Mouse (Mus musculus): ENCODE data around the gene B3gnt2. TPM values are rescaled to one million over a fixed set of nuclear protein-coding genes. Genes with fewer than 3 reads are reported as not detected.
"Not testable (repeated sequence)": the region's sequence is repeated elsewhere in the genome, so short reads cannot be mapped to it uniquely, and the experiment has no call there.

B3gnt2 gene
- polyA plus RNA-seq, 1 experiment from 2014 or later, result 2.9 TPM

DNA sequence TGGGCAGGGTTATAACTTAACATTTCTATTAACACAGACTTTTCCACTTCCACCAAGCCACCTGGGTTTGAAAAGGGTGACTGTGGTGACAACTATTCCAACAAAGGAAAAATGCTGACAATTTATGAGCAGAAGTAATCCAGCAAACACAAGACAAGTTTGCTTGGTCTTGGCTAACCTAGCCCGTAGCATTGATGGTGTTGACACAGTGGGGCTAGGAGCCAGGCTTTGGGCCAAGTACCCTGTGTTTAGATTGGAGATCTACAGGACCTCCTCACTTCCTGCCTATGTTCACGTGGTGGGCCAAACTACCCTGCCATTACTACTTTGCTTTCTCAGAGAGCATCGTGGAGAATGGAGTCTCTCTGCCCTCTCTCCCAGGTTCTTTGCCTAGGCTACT is 119.3 kb downstream of the B3gnt2 start:
- Histone ChIP-seq H3K4me3 (ENCODE audit: low read depth, low read length) (no peak overlapping the region), H3K27ac (replicated peaks; ENCODE audit: low read depth, low read length) (no peak overlapping the region), H3K9me3 (ENCODE audit: control insufficient read depth, low read length) (no peaks in the 10 kb centered on the region; the same call in 1 of the 2 replicates), H3K4me1 (ENCODE audit: control insufficient read depth, insufficient read depth, low read length) (no peaks in the 10 kb centered on the region), H3K36me3 (ENCODE audit: control insufficient read depth, insufficient read depth, low read length) (no peaks in the 10 kb centered on the region), H3K27me3 (ENCODE audit: control insufficient read depth, insufficient read depth, low read length) (no peaks in the 10 kb centered on the region), H3K9ac (ENCODE audit: low read length) (no peak overlapping the region), H3K4me2 (ENCODE audit: low read depth, severe bottlenecking) (no peak overlapping the region)
- WGBS, result 73% methylated on average over 3 of the region's 3 CpGs
- no peak for ATAC-seq (ENCODE audit: insufficient number of reproducible peaks, low FRiP score, low TSS enrichment, low read depth)
- DNase-seq (ENCODE audit: low spot score), result no peak

DNA sequence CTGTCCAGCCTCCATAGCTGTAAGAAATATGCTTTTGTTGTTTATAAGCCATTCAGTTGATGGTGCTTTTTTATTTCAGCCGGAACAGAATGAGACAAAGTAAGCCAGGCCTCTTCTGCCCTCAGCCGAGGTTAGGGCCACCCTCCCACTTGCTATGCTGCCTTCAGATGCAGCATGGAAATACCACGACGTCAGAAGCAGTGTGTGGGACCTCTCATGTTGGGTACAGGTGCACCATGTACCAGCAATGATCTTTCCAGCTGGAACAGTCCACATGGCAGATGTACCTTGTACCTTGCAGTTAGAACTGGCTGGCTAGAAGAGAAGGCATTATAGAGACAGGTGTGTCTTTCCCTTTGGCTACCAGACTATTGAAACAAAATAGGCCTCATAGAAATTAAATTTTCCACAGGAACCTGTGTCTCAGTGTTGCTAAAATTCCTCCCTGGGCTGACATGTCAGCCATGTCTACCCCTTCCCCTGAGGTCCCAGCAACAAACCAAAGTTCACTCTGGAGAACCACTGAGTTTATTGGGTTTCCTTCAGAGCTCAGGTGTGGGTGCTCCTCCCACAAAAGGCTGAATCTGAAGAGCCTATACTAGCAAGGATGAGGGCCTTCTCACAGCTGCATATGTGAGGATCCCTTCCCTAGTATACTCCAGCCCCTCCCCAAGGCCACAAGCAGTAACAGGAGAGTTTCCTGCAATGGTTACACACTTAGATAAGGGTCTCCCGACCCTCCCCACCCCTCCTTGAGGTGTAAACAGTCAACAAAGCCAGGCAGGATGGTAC is 121.1 kb downstream of the B3gnt2 start:
- ATAC-seq (ENCODE audit: insufficient number of reproducible peaks, low FRiP score, low TSS enrichment, low read depth), result no peak
- 81% methylated on average over 5 of the region's 5 CpGs for WGBS
- H3K4me1 ChIP-seq (ENCODE audit: control insufficient read depth, insufficient read depth, low read length), result no peaks in the 10 kb centered on the region

GRCm38 (mm10) chr11:22736521-22737225 is 124.1 kb downstream of the B3gnt2 start:
- Histone ChIP-seq H3K27ac (replicated peaks; ENCODE audit: low read depth, low read length) (no peak overlapping the region), H3K4me2 (ENCODE audit: low read depth, severe bottlenecking) (no peak overlapping the region), H3K36me3 (ENCODE audit: control insufficient read depth, insufficient read depth, low read length) (no peaks in the 10 kb centered on the region), H3K4me1 (ENCODE audit: control insufficient read depth, insufficient read depth, low read length) (no peaks in the 10 kb centered on the region), H3K4me3 (ENCODE audit: low read depth, low read length) (no peak overlapping the region), H3K9me3 (ENCODE audit: control insufficient read depth, low read length) (no peaks in the 10 kb centered on the region), H3K27me3 (ENCODE audit: control insufficient read depth, insufficient read depth, low read length) (no peaks in the 10 kb centered on the region), H3K9ac (ENCODE audit: low read length) (no peak overlapping the region)
- DNase-seq (ENCODE audit: low spot score) (no peak), ATAC-seq (ENCODE audit: insufficient number of reproducible peaks, low FRiP score, low TSS enrichment, low read depth) (no peak)
- 81% methylated on average over 7 of the region's 7 CpGs for WGBS

More for the DNA sequence above, 121.1 kb downstream of the B3gnt2 start:
- H3K27ac ChIP-seq (replicated peaks; ENCODE audit: low read depth, low read length), result no peak overlapping the region
- no peak for DNase-seq (ENCODE audit: low spot score)
- no peaks in the 10 kb centered on the region for H3K36me3 ChIP-seq (ENCODE audit: control insufficient read depth, insufficient read depth, low read length)
- no peaks in the 10 kb centered on the region for H3K9me3 ChIP-seq (ENCODE audit: control insufficient read depth, low read length)
- H3K27me3 ChIP-seq (ENCODE audit: control insufficient read depth, insufficient read depth, low read length), result no peaks in the 10 kb centered on the region
- no peak overlapping the region for H3K4me3 ChIP-seq (ENCODE audit: low read depth, low read length)
- no peak overlapping the region for H3K9ac ChIP-seq (ENCODE audit: low read length)
- no peak overlapping the region for H3K4me2 ChIP-seq (ENCODE audit: low read depth, severe bottlenecking)

- H3K36me3 ChIP-seq (ENCODE audit: control insufficient read depth, insufficient read depth, low read length); H3K9me3 ChIP-seq (ENCODE audit: control insufficient read depth, low read length); H3K27me3 ChIP-seq (ENCODE audit: control insufficient read depth, insufficient read depth, low read length); H3K4me3 ChIP-seq (ENCODE audit: low read depth, low read length); ATAC-seq (ENCODE audit: insufficient number of reproducible peaks, low FRiP score, low TSS enrichment, low read depth); H3K27ac ChIP-seq (replicated peaks; ENCODE audit: low read depth, low read length); H3K9ac ChIP-seq (ENCODE audit: low read length); H3K4me2 ChIP-seq (ENCODE audit: low read depth, severe bottlenecking); DNase-seq (ENCODE audit: low spot score); H3K4me1 ChIP-seq (ENCODE audit: control insufficient read depth, insufficient read depth, low read length): not testable (repeated sequence)
- whole genome bisulfite sequencing, result 60% methylated on average over 5 of the region's 5 CpGs
Observed at GRCm38 (mm10) chr11:22735128-22735527, 125.6 kb downstream of the B3gnt2 start.

DNA sequence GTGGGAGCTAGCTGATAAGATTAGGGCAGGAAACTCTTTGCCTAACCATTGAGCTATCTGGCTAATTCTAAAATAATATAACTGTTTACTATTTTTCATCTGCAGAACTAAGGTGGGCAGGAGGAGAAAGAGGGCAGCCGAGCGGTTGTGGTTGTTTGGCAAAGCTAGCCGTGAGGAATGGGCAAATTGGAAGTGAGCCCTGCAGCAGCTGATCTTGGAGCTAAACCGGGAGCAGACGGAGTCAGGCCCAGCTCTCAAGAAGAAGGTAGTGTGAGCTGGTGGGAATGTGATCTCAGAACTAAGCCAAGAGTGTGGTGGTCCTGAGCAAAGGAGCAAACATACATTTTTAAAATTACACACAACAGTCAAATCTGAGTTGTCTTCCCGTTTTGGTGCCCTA is 126.8 kb downstream of the B3gnt2 start:
- Histone ChIP-seq H3K4me1 (ENCODE audit: control insufficient read depth, insufficient read depth, low read length) (no peaks in the 10 kb centered on the region), H3K9ac (ENCODE audit: low read length) (no peak overlapping the region), H3K4me3 (ENCODE audit: low read depth, low read length) (no peak overlapping the region), H3K9me3 (ENCODE audit: control insufficient read depth, low read length) (no peaks in the 10 kb centered on the region), H3K27ac (replicated peaks; ENCODE audit: low read depth, low read length) (no peak overlapping the region), H3K27me3 (ENCODE audit: control insufficient read depth, insufficient read depth, low read length) (no peaks in the 10 kb centered on the region), H3K4me2 (ENCODE audit: low read depth, severe bottlenecking) (no peak overlapping the region), H3K36me3 (ENCODE audit: control insufficient read depth, insufficient read depth, low read length) (no peaks in the 10 kb centered on the region)
- ATAC-seq (ENCODE audit: insufficient number of reproducible peaks, low FRiP score, low TSS enrichment, low read depth) (no peak), DNase-seq (ENCODE audit: low spot score) (no peak)
- 89% methylated on average over 6 of the region's 6 CpGs for WGBS

- Histone ChIP-seq H3K36me3 (ENCODE audit: control insufficient read depth, insufficient read depth, low read length) (no peaks in the 10 kb centered on the region), H3K9ac (ENCODE audit: low read length) (no peak overlapping the region), H3K4me1 (ENCODE audit: control insufficient read depth, insufficient read depth, low read length) (no peaks in the 10 kb centered on the region), H3K4me3 (ENCODE audit: low read depth, low read length) (no peak overlapping the region), H3K9me3 (ENCODE audit: control insufficient read depth, low read length) (no peaks in the 10 kb centered on the region), H3K27me3 (ENCODE audit: control insufficient read depth, insufficient read depth, low read length) (no peaks in the 10 kb centered on the region), H3K27ac (replicated peaks; ENCODE audit: low read depth, low read length) (no peak overlapping the region), H3K4me2 (ENCODE audit: low read depth, severe bottlenecking) (no peak overlapping the region)
- 88% methylated on average over 4 of the region's 4 CpGs for WGBS
- ATAC-seq (ENCODE audit: insufficient number of reproducible peaks, low FRiP score, low TSS enrichment, low read depth) (no peak), DNase-seq (ENCODE audit: low spot score) (no peak)
Observed at GRCm38 (mm10) chr11:22732907-22733306, 127.9 kb downstream of the B3gnt2 start.

DNA sequence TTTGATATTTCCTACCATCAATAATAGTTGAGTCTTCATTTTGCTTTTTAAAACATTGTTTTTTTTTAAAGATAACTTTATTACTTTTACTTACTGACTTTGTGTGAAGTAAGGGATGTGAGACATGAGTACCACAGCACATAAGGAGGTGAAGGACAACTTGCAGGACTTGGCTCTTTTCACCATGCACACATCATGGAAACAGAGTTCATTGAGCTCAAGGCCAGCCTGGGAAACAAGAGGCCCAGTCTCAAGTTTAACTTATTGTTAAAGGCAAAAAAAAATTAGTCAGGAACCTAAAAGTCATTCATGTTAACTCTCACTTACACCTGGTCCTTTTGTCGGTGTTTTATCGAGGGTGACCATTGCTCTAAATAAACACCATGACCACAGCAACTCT is 137.7 kb downstream of the B3gnt2 start:
- no peaks in the 10 kb centered on the region for H3K27me3 ChIP-seq (ENCODE audit: control insufficient read depth, insufficient read depth, low read length)
- H3K4me3 ChIP-seq (ENCODE audit: low read depth, low read length), result no peak overlapping the region
- no peaks in the 10 kb centered on the region for H3K4me1 ChIP-seq (ENCODE audit: control insufficient read depth, insufficient read depth, low read length)
- ATAC-seq (ENCODE audit: insufficient number of reproducible peaks, low FRiP score, low TSS enrichment, low read depth), result no peak
- no peaks in the 10 kb centered on the region; the same call in 1 of the 2 replicates for H3K9me3 ChIP-seq (ENCODE audit: control insufficient read depth, low read length)
- H3K9ac ChIP-seq (ENCODE audit: low read length), result no peak overlapping the region
- no peak for DNase-seq (ENCODE audit: low spot score)
- WGBS, result 93% methylated on average over 2 of the region's 2 CpGs
- no peaks in the 10 kb centered on the region for H3K36me3 ChIP-seq (ENCODE audit: control insufficient read depth, insufficient read depth, low read length)
- no peak overlapping the region for H3K27ac ChIP-seq (replicated peaks; ENCODE audit: low read depth, low read length)
- H3K4me2 ChIP-seq (ENCODE audit: low read depth, severe bottlenecking), result no peak overlapping the region

GRCm38 (mm10) chr11:22720096-22720495 is 140.7 kb downstream of the B3gnt2 start:
- H3K4me3 ChIP-seq (ENCODE audit: low read depth, low read length), result no peak overlapping the region
- no peak for DNase-seq (ENCODE audit: low spot score)
- H3K9ac ChIP-seq (ENCODE audit: low read length), result no peak overlapping the region
- 74% methylated on average over 2 of the region's 2 CpGs for WGBS
- H3K9me3 ChIP-seq (ENCODE audit: control insufficient read depth, low read length), result no peaks in the 10 kb centered on the region; the same call in 1 of the 2 replicates
- H3K4me2 ChIP-seq (ENCODE audit: low read depth, severe bottlenecking), result no peak overlapping the region
- ATAC-seq (ENCODE audit: insufficient number of reproducible peaks, low FRiP score, low TSS enrichment, low read depth), result no peak
- no peak overlapping the region for H3K27ac ChIP-seq (replicated peaks; ENCODE audit: low read depth, low read length)
- no peaks in the 10 kb centered on the region for H3K27me3 ChIP-seq (ENCODE audit: control insufficient read depth, insufficient read depth, low read length)
- H3K36me3 ChIP-seq (ENCODE audit: control insufficient read depth, insufficient read depth, low read length), result no peaks in the 10 kb centered on the region
- H3K4me1 ChIP-seq (ENCODE audit: control insufficient read depth, insufficient read depth, low read length), result no peaks in the 10 kb centered on the region
